Mouse (Mus musculus) G1E (cell line): ENCODE results near the gene Mocs2. TPM values are rescaled to one million over a fixed set of nuclear protein-coding genes. Genes with fewer than 3 reads are reported as not detected.

Experiments used
- ATAC-seq: 2 replicates; pipeline ENCODE4 v1.8.0; 2016; ENCODE audit warnings: mild to moderate bottlenecking; ENCODE audit not compliant: insufficient number of reproducible peaks, poor library complexity, low FRiP score, severe bottlenecking; ENCODE audit errors: extremely low read depth
- DNase-seq: peaks from one replicate; pipeline ENCODE4 v3.0.0; 2012; ENCODE audit warnings: low spot score
- H3K27me3 ChIP-seq: 2 replicates; pipeline ENCODE4 v1.6.1; 2012; ENCODE audit warnings: mild to moderate bottlenecking, low read length, inconsistent platforms; ENCODE audit not compliant: insufficient read depth
- H3K36me3 ChIP-seq: replicated peaks from 2 replicates; pipeline ENCODE3; 2012; ENCODE audit warnings: mild to moderate bottlenecking, inconsistent platforms
- H3K4me1 ChIP-seq: 2 replicates; pipeline ENCODE4 v1.6.1; 2012; ENCODE audit warnings: low read depth, low read length, inconsistent platforms, mixed read lengths; ENCODE audit not compliant: insufficient read depth
- H3K4me3 ChIP-seq: 2 replicates; pipeline ENCODE4 v1.5.1; 2012; ENCODE audit warnings: low read depth, mild to moderate bottlenecking, inconsistent platforms, low read length, moderate library complexity, mixed read lengths
- H3K9me3 ChIP-seq: replicated peaks from 2 replicates; pipeline ENCODE4 v1.6.1; 2012; ENCODE audit warnings: inconsistent platforms
- CTCF ChIP-seq: IDR thresholded peaks from 2 replicates; pipeline ENCODE4 v1.5.1; 2012; ENCODE audit warnings: low read depth, low read length, inconsistent platforms, mixed read lengths
- GATA1 ChIP-seq: IDR thresholded peaks from 2 replicates; pipeline ENCODE4 v1.6.1; 2012; ENCODE audit warnings: borderline replicate concordance, low read length, inconsistent platforms, mixed read lengths
- GATA2 ChIP-seq: IDR thresholded peaks from 2 replicates; pipeline ENCODE4 v1.6.1; 2012; ENCODE audit warnings: low read depth, low read length, inconsistent platforms, borderline replicate concordance
- POLR2AphosphoS5 ChIP-seq: IDR thresholded peaks from 2 replicates; pipeline ENCODE4 v1.6.1; 2012; ENCODE audit warnings: low read depth, low read length, inconsistent platforms; ENCODE audit not compliant: insufficient replicate concordance
- TAL1 ChIP-seq: conservative IDR thresholded peaks from 2 replicates; pipeline ENCODE4 v1.6.1; 2012; ENCODE audit warnings: low read depth, low read length, inconsistent platforms, mixed read lengths
- polyA plus RNA-seq: library from polyadenylated mRNA; stranded (reverse); fragments of >175 nt; gene quantifications from 2 replicates; pipeline ENCODE4 v1.2.3, GENCODE M21; 2012
- total RNA-seq, 2 experiments: library from RNA; stranded (forward) in 1 of 2; stranded (reverse) in 1 of 2; fragments of 200-1000 nt in 1 of 2; fragments of >200 nt in 1 of 2; fragmentation: Nextera tagmentation in 1 of 2; gene quantifications; 2 replicates each; pipeline ENCODE4 v1.2.3; 2014 to 2017

Gene Mocs2
- total RNA-seq (2014; fragmentation: Nextera tagmentation) (13.8 and 18.3 TPM in 2 replicates), total RNA-seq (2017) (21.0 and 23.2 TPM in 2 replicates), polyA plus RNA-seq (0.57 and 0.94 TPM in 2 replicates)

DNA sequence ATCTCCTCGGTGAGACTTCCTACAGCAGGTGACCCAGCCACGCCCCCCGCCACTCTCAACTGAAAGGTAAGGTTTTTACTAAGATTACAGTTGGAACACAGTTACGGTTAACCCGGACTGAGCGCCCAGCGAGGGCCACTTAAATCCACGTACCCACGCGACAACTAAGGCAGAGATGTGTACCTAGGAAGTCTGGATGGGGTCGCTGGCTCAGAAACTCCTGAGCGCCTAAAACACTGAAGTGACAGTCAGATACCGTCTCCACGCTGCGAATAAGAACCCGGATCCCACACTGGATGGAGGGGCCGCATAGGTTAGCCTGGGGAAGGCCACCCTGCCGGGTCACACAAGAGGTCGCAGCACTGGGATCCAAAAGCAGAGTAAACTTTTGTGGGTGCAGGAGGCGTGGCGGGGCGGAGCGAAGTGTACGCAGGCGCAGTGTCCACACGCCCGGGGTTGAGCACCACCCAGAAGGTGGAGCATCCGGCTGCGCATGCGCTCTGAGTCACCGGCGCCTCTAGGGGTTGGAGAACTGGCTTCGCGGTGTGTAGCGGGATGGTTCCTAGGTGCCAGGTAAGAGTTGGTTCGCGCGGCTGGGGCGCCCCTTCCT is at the start of gene Mocs2:
Gene Mocs2 (plus strand): TSS at position 486 of the 610 bp plus-strand sequence.
- DNase-seq (peak; percentile 71), ATAC-seq (peak; percentile 91)
- TF ChIP-seq GATA2 (no peak), GATA1 (no peak)
- peak within 1 kb of the TSS; percentile 74 for H3K4me3 ChIP-seq
- peaks cover 5% of the 10 kb centered on the region; the same call in 1 of the 2 replicates for H3K27me3 ChIP-seq
- no peaks in the 10 kb centered on the region for H3K9me3 ChIP-seq
- peaks cover 22% of the 10 kb centered on the region for H3K36me3 ChIP-seq
- H3K4me1 ChIP-seq, result peaks cover 13% of the 10 kb centered on the region

GRCm38 (mm10) chr13:114791511-114791910 is 26.5 kb upstream of the Mocs2 start:
- ATAC-seq, result no peak
- TF ChIP-seq GATA2 (no peak), POLR2AphosphoS5 (no peak), TAL1 (no peak), CTCF (no peak), GATA1 (no peak)
- Histone ChIP-seq H3K9me3 (no peaks in the 10 kb centered on the region), H3K36me3 (no peaks in the 10 kb centered on the region), H3K27me3 (peaks cover 12% of the 10 kb centered on the region), H3K4me3 (no peak overlapping the region), H3K4me1 (no peaks in the 10 kb centered on the region)
- DNase-seq, result no peak

GRCm38 (mm10) chr13:114793250-114794030 is 24.6 kb upstream of the Mocs2 start:
- Histone ChIP-seq H3K27me3 (peaks cover 19% of the 10 kb centered on the region), H3K9me3 (no peaks in the 10 kb centered on the region), H3K36me3 (no peaks in the 10 kb centered on the region), H3K4me3 (no peak overlapping the region), H3K4me1 (no peaks in the 10 kb centered on the region)
- ATAC-seq (no peak), DNase-seq (no peak)
- TF ChIP-seq TAL1 (no peak), GATA1 (no peak), POLR2AphosphoS5 (no peak), GATA2 (no peak), CTCF (no peak)

- H3K4me1 ChIP-seq, result no peaks in the 10 kb centered on the region
- peaks cover 21% of the 10 kb centered on the region for H3K27me3 ChIP-seq
- no peak for ATAC-seq
These were observed 16.2 kb upstream of the Mocs2 start for GRCm38 (mm10) chr13:114801857-114802256.

DNA sequence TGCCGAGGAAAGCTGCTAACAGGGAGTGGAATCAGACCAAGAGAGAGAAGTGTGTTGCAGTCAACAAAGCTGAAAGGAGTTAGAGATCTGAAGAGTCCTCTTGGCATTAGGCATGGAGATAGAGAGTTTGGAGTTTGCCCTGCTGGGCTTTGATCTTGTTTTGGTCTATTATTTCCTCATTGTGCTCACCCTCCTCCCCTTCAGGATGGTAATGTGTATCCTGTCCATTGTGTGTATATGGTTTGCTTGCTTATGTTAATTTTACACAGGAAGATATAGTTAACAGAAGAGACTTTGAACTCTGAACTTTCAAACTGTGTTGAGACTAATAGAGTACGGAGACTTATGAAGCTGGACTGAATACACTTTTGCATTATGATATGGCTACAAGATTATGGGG is 15.1 kb upstream of the Mocs2 start:
- DNase-seq (no peak), ATAC-seq (no peak)
- Histone ChIP-seq H3K27me3 (peaks cover 16% of the 10 kb centered on the region), H3K4me1 (no peaks in the 10 kb centered on the region), H3K4me3 (no peak overlapping the region), H3K36me3 (no peaks in the 10 kb centered on the region), H3K9me3 (no peaks in the 10 kb centered on the region)
- TF ChIP-seq TAL1 (no peak), CTCF (no peak), GATA2 (no peak), GATA1 (no peak), POLR2AphosphoS5 (no peak)

More at GRCm38 (mm10) chr13:114801857-114802256, 16.2 kb upstream of the Mocs2 start:
- TF ChIP-seq POLR2AphosphoS5, result no peak
- no peak for TF ChIP-seq CTCF
- no peak for TF ChIP-seq TAL1
- Histone ChIP-seq H3K4me3 (no peak overlapping the region), H3K9me3 (no peaks in the 10 kb centered on the region), H3K36me3 (no peaks in the 10 kb centered on the region)
- no peak for DNase-seq

GRCm38 (mm10) chr13:114809624-114810210 is 8.3 kb upstream of the Mocs2 start:
- no peaks in the 10 kb centered on the region for H3K36me3 ChIP-seq
- ATAC-seq (no peak), DNase-seq (no peak)
- TF ChIP-seq GATA1, result no peak
- TF ChIP-seq CTCF, result no peak
- TF ChIP-seq TAL1, result no peak
- TF ChIP-seq POLR2AphosphoS5, result no peak
- no peak for TF ChIP-seq GATA2
- H3K4me3 ChIP-seq, result no peak overlapping the region
- H3K27me3 ChIP-seq, result 0 out of 2 replicates have a peak, but pooled peaks cover 4% of the 10 kb centered on the region
- no peaks in the 10 kb centered on the region for H3K4me1 ChIP-seq
- H3K9me3 ChIP-seq, result no peaks in the 10 kb centered on the region
